Mouse (Mus musculus) right cerebral cortex, postnatal 25 days (tissue): ENCODE data around the gene Olfr661.
A peak's percentile ranks its signal among the peaks of the same experiment; 100 is the strongest.

Source experiments
- DNase-seq: peaks from one replicate; pipeline ENCODE4 v3.0.0; 2022

Olfr661 gene

GRCm38 (mm10) chr7:104686201-104686600 is at the start of gene Olfr661:
Olfr661 (plus strand) TSS chr7:104686501.
- no peak for DNase-seq

- peak; percentile 8 for DNase-seq
Measured at GRCm38 (mm10) chr7:104646841-104647482, 39.3 kb upstream of the Olfr661 start, which contains the start of gene Olfr658. Olfr658 (minus strand) TSS chr7:104647305.

GRCm38 (mm10) chr7:104666453-104666852 is 19.8 kb upstream of the Olfr661 start, which contains the start of gene Olfr659:
Olfr659 (plus strand) TSS chr7:104666753.
- no peak for DNase-seq
